Mouse (Mus musculus) heart, postnatal 0 days (tissue): ENCODE data around the gene Rps6ka5. TPM values are rescaled to one million over a fixed set of nuclear protein-coding genes. Genes with fewer than 3 reads are reported as not detected.
A peak's percentile ranks its signal among the peaks of the same experiment; 100 is the strongest.

Experiments used
- ATAC-seq: fragments of 200-750 bp; cut with Nextera tagmentation; 2 replicates; pipeline ENCODE4 v1.8.0; 2017; ENCODE audit warnings: low read depth, moderate number of reproducible peaks, moderate library complexity; ENCODE audit not compliant: insufficient read depth
- DNase-seq: peaks from one replicate; pipeline ENCODE4 v3.0.0-alpha.2; 2016; ENCODE audit warnings: low spot score
- H3K27ac ChIP-seq: fragments of 300-500 bp; sonication (generic); 2 replicates; pipeline ENCODE4 v1.5.1; 2014; ENCODE audit warnings: low read depth, mild to moderate bottlenecking
- H3K27me3 ChIP-seq: fragments of 300-500 bp; sonication (generic); 2 replicates; pipeline ENCODE4 v1.6.1; 2014; ENCODE audit warnings: low read length, mixed read lengths; ENCODE audit not compliant: control insufficient read depth, insufficient read depth
- H3K36me3 ChIP-seq: fragments of 300-500 bp; sonication (generic); replicated peaks from 2 replicates; pipeline ENCODE4 v1.6.1; 2014; ENCODE audit warnings: low read length, mixed read lengths; ENCODE audit not compliant: control insufficient read depth, insufficient read depth
- H3K4me1 ChIP-seq: fragments of 300-500 bp; sonication (generic); 2 replicates; pipeline ENCODE4 v1.6.1; 2014; ENCODE audit warnings: antibody characterized with exemption; ENCODE audit not compliant: control insufficient read depth, insufficient read depth
- H3K4me2 ChIP-seq: fragments of 300-500 bp; sonication (generic); 2 replicates; pipeline ENCODE4 v1.6.1; 2014; ENCODE audit warnings: low read depth, mild to moderate bottlenecking, low read length, moderate library complexity
- H3K4me3 ChIP-seq: fragments of 300-500 bp; sonication (generic); 2 replicates; pipeline ENCODE4 v1.5.1; 2014; ENCODE audit warnings: low read depth, low read length
- H3K9ac ChIP-seq: fragments of 300-500 bp; sonication (generic); replicated peaks from 2 replicates; pipeline ENCODE4 v1.6.1; 2014; ENCODE audit warnings: low read depth, low read length, mixed read lengths
- H3K9me3 ChIP-seq: fragments of 300-500 bp; sonication (generic); replicated peaks from 2 replicates; pipeline ENCODE4 v1.6.1; 2016; ENCODE audit warnings: low read length; ENCODE audit not compliant: control insufficient read depth
- CTCF ChIP-seq: IDR thresholded peaks from 2 replicates; pipeline ENCODE4 v1.5.1; 2016; ENCODE audit warnings: antibody characterized with exemption, control low read depth, low read depth
- EP300 ChIP-seq: IDR thresholded peaks from 2 replicates; pipeline ENCODE4 v1.6.1; 2016; ENCODE audit warnings: antibody characterized with exemption, low read depth
- WGBS: fragments of 180-500 bp; shearing (Covaris S2); extraction: QIAGEN DNeasy Blood & Tissue Kit; methylation state at CpG from one replicate; pipeline ENCODE4 v1.1.7; 2014; 5-methylcytosine and 5-hydroxymethylcytosine counted together
- polyA plus RNA-seq: library from polyadenylated mRNA; unstranded; fragments of >200 nt; fragmentation: Nextera tagmentation; extraction: Ambion mirVana; gene quantifications from 2 replicates; pipeline ENCODE4 v1.2.1, GENCODE M21; 2015
- total RNA-seq: library from RNA; depleted of rRNA; stranded (reverse); fragments of >200 nt; gene quantifications from 2 replicates; pipeline ENCODE4 v1.2.3, GENCODE M21; 2014; ENCODE audit warnings: low replicate concordance

The Rps6ka5 gene
- total and polyA plus RNA-seq, 2 experiments from 2014 or later: 2.8 to 5.0 TPM

DNA sequence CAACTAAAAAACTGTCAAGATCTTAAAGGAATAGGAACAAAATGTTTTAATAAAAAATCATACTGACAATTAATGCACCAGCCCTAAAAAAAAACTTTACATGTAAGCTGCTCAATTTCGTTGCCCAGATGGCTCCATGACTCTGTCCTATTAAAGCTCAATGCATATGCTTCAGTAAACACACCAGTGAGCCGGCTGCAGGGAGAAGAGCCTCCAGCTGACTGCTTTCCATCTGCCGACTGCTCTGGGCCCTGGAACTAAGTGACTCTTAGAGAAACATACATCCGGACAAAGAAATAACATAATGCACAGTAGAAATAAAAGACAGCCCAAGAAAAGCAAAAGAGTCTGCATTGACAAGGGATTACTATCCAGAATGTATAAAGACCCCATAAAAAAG is 30.2 kb downstream of the Rps6ka5 start:
- Histone ChIP-seq H3K4me3 (no peak overlapping the region), H3K4me1 (no peaks in the 10 kb centered on the region; the same call in 1 of the 2 replicates), H3K27me3 (no peaks in the 10 kb centered on the region), H3K36me3 (no peaks in the 10 kb centered on the region), H3K9ac (no peak overlapping the region), H3K9me3 (no peaks in the 10 kb centered on the region), H3K4me2 (no peak overlapping the region), H3K27ac (no peak overlapping the region)
- no peak for DNase-seq
- 27% methylated on average over 4 of the region's 4 CpGs for WGBS
- TF ChIP-seq CTCF (no peak), EP300 (no peak)
- no peak for ATAC-seq

DNA sequence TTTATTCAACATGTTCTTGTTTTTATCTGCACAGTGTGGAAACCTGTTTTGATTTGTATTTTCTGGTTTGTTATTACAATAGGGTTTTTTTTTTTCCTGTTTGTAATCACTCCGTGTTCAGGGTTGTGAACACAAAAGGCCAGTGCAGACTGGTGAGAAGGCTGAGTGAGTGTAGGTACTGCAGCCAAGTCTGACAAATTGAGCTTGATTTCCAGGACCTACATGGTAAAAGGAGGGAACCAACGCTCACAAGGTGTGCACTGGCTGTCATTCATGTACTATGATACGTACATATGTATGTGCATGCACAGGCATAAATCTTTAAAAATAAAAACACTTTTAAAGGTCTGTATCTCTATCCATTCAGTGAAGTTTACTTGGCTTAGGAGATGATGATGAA is 31.5 kb downstream of the Rps6ka5 start:
- no peak for DNase-seq
- Histone ChIP-seq H3K27ac (no peak overlapping the region), H3K4me2 (no peak overlapping the region), H3K4me1 (no peaks in the 10 kb centered on the region; the same call in 1 of the 2 replicates), H3K27me3 (no peaks in the 10 kb centered on the region), H3K36me3 (no peaks in the 10 kb centered on the region), H3K9me3 (no peaks in the 10 kb centered on the region), H3K9ac (no peak overlapping the region), H3K4me3 (no peak overlapping the region)
- 72% methylated on average over 3 of the region's 3 CpGs for WGBS
- ATAC-seq: no peak
- TF ChIP-seq EP300: no peak
- TF ChIP-seq CTCF: no peak

DNA sequence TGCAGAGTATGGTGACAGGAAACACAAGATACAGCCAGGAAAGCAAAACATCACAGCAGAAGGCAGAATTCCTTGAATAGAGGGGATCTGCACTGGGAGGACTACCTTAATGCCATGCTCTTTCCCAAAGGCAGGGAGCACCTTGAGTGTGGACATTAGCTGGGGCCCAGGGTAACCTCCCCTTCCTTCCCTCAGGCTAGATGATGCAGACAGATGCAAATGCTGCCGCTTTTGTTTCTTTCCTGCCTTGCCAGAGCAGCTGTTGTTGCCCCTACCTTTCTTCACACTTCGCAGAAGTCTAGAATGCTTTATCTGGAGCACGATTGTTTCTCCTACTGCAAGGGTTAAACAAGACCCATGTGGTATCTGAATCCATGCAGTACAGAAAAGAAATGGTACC is 34.6 kb downstream of the Rps6ka5 start:
- Histone ChIP-seq H3K36me3 (no peaks in the 10 kb centered on the region), H3K27ac (no peak overlapping the region), H3K27me3 (no peaks in the 10 kb centered on the region), H3K4me3 (no peak overlapping the region), H3K9me3 (no peaks in the 10 kb centered on the region), H3K4me2 (no peak overlapping the region), H3K4me1 (peaks cover 11% of the 10 kb centered on the region), H3K9ac (no peak overlapping the region)
- DNase-seq (no peak), ATAC-seq (no peak)
- no peak for TF ChIP-seq CTCF
- no peak for TF ChIP-seq EP300
- 56% methylated on average over 3 of the region's 3 CpGs for WGBS

DNA sequence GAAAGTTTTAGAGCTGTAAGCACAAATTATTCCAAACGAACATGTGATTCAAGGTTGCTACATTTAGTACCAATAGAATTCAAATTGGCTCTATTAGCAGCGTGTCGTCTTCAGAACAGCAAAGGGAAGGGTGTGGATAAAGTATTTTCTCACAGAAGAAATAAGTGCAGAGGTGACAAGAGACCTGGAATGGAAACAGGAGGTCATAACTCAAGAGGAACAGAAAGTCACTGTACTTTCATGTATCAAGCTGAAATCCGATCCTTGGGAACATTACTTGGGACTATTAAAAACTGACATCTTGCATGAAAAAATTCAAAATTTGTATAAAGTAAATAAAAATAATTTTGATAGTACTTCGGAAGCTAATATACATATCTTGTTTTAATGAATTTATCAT is 36.3 kb downstream of the Rps6ka5 start:
- ATAC-seq: no peak
- no peak for TF ChIP-seq EP300
- no peak for TF ChIP-seq CTCF
- DNase-seq: no peak
- peaks cover 11% of the 10 kb centered on the region; the same call in 1 of the 2 replicates for H3K4me1 ChIP-seq
- no peak overlapping the region for H3K4me3 ChIP-seq
- H3K4me2 ChIP-seq: no peak overlapping the region
- no peaks in the 10 kb centered on the region for H3K9me3 ChIP-seq
- no peaks in the 10 kb centered on the region for H3K27me3 ChIP-seq
- no peaks in the 10 kb centered on the region for H3K36me3 ChIP-seq
- H3K27ac ChIP-seq: no peak overlapping the region
- H3K9ac ChIP-seq: no peak overlapping the region
- 71% methylated on average over 5 of the region's 5 CpGs for WGBS

DNA sequence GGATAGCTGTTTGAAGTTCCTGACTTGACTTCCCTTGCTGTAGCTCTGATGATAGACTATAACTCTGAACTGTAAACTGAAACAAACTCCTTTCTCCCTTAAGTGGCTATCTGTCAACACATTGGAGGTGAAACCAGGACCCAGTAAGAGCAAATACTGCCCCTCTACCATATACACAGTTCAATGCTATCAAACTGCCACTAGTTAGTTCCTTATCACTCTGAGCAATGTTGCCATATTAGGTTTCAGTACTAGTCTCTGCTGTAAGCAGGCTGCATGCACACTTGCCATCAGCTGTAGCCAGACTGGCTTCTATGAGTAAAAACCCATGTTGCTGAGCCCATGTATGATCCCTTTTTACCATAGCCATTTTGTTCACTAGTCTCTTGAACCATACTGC is 38.6 kb downstream of the Rps6ka5 start:
- Histone ChIP-seq H3K9me3 (no peaks in the 10 kb centered on the region), H3K27me3 (no peaks in the 10 kb centered on the region), H3K36me3 (no peaks in the 10 kb centered on the region), H3K27ac (peak overlapping the region; percentile 43; the same call in 1 of the 2 replicates), H3K4me2 (peak overlapping the region; percentile 2; the same call in 1 of the 2 replicates), H3K4me1 (peaks cover 11% of the 10 kb centered on the region; the same call in 1 of the 2 replicates), H3K9ac (no peak overlapping the region), H3K4me3 (no peak overlapping the region)
- ATAC-seq (peak; percentile 55), DNase-seq (peak; percentile 28)
- TF ChIP-seq CTCF (no peak), EP300 (no peak)

DNA sequence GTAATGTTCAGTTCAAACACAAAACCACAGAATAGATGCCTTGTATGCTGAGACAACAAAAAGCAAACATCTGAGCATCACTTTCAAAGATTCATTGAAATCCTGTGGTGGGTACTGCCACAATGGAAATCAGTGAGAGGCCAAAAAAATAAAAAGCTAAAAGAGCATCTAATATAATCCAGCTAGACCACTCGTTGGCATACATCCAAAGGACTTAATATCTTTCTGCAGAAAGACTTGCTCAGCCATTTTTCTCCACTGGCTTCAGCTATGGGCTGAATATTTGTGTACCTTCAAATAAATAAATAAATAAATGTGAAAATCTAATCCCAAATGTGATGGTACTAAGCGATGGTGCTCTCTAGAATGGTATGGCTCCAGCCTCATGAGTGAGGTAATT is 39.8 kb downstream of the Rps6ka5 start:
- no peak overlapping the region for H3K4me3 ChIP-seq
- no peak for TF ChIP-seq EP300
- no peak for TF ChIP-seq CTCF
- no peak overlapping the region for H3K27ac ChIP-seq

More for the DNA sequence above, 39.8 kb downstream of the Rps6ka5 start:
- H3K4me2 ChIP-seq: no peak overlapping the region
- no peaks in the 10 kb centered on the region for H3K9me3 ChIP-seq
- H3K9ac ChIP-seq: no peak overlapping the region
- 83% methylated on average over 2 of the region's 2 CpGs for WGBS
- no peaks in the 10 kb centered on the region for H3K27me3 ChIP-seq
- ATAC-seq (no peak), DNase-seq (no peak)
- peaks cover 11% of the 10 kb centered on the region; the same call in 1 of the 2 replicates for H3K4me1 ChIP-seq
- no peaks in the 10 kb centered on the region for H3K36me3 ChIP-seq
